Mouse (Mus musculus): ENCODE data around the gene Olfr62.

GRCm38 (mm10) chr4:118621781-118622180, 37.0 kb upstream of the Olfr62 start:
- TF ChIP-seq CTCF (IDR thresholded peaks at IDR 0.05; ENCODE audit: borderline replicate concordance, extremely low read depth, insufficient read depth, insufficient read length) (no peak), POLR2A (IDR thresholded peaks at IDR 0.05; ENCODE audit: borderline replicate concordance, extremely low read depth, insufficient read depth, insufficient read length, poor library complexity, severe bottlenecking) (no peak)

All from brain, embryonic 14.5 days (tissue).